Mouse (Mus musculus) heart, embryonic 12.5 days (tissue): ENCODE measurements around the gene Elfn2. TPM values are rescaled to one million over a fixed set of nuclear protein-coding genes. Genes with fewer than 3 reads are reported as not detected.

Experiments used
- ATAC-seq: fragments of 200-750 bp; cut with Nextera tagmentation; 2 replicates; pipeline ENCODE4 v1.8.0; 2017; ENCODE audit warnings: moderate TSS enrichment, moderate library complexity; ENCODE audit not compliant: insufficient number of reproducible peaks, low FRiP score
- H3K27ac ChIP-seq: fragments of 300-500 bp; sonication (generic); 2 replicates; pipeline ENCODE4 v1.5.1; 2016; ENCODE audit warnings: mild to moderate bottlenecking, moderate library complexity; ENCODE audit not compliant: poor library complexity, severe bottlenecking
- H3K27me3 ChIP-seq: fragments of 300-500 bp; sonication (generic); replicated peaks from 2 replicates; pipeline ENCODE4 v1.6.1; 2016; ENCODE audit warnings: mild to moderate bottlenecking, moderate library complexity
- H3K36me3 ChIP-seq: fragments of 300-500 bp; sonication (generic); 2 replicates; pipeline ENCODE4 v1.6.1; 2016; ENCODE audit warnings: mild to moderate bottlenecking, moderate library complexity
- H3K4me1 ChIP-seq: fragments of 300-500 bp; sonication (generic); replicated peaks from 2 replicates; pipeline ENCODE4 v1.6.1; 2016; ENCODE audit warnings: mild to moderate bottlenecking
- H3K4me2 ChIP-seq: fragments of 300-500 bp; sonication (generic); 2 replicates; pipeline ENCODE4 v1.6.1; 2016; ENCODE audit warnings: mild to moderate bottlenecking, moderate library complexity
- H3K4me3 ChIP-seq: fragments of 300-500 bp; sonication (generic); 2 replicates; pipeline ENCODE4 v1.5.1; 2016; ENCODE audit warnings: mild to moderate bottlenecking
- H3K9ac ChIP-seq: fragments of 300-500 bp; sonication (generic); 2 replicates; pipeline ENCODE4 v1.6.1; 2016; ENCODE audit warnings: mild to moderate bottlenecking, moderate library complexity
- H3K9me3 ChIP-seq: fragments of 300-500 bp; sonication (generic); replicated peaks from 2 replicates; pipeline ENCODE4 v1.6.1; 2016; ENCODE audit warnings: mild to moderate bottlenecking, moderate library complexity
- WGBS: fragments of 180-500 bp; shearing (Covaris S2); methylation state at CpG from one replicate; pipeline ENCODE4 v1.1.7; 2016; 5-methylcytosine and 5-hydroxymethylcytosine counted together
- polyA plus RNA-seq: library from polyadenylated mRNA; unstranded; fragments of >200 nt; fragmentation: Nextera tagmentation; extraction: Ambion mirVana; gene quantifications from 2 replicates; pipeline ENCODE4 v1.2.1, GENCODE M21; 2016

Gene Elfn2
- polyA plus RNA-seq, 1 experiment from 2014 or later: not detected

- no peak for ATAC-seq
These were observed 13.7 kb downstream of the Elfn2 start for GRCm38 (mm10) chr15:78704824-78705223.

GRCm38 (mm10) chr15:78704007-78704406, 14.6 kb downstream of the Elfn2 start:
- Histone ChIP-seq H3K36me3 (no peaks in the 10 kb centered on the region), H3K9ac (no peak overlapping the region), H3K4me3 (no peak overlapping the region), H3K27ac (no peak overlapping the region), H3K4me1 (peaks cover 3% of the 10 kb centered on the region; the same call in 1 of the 2 replicates), H3K27me3 (peaks cover 41% of the 10 kb centered on the region), H3K4me2 (no peak overlapping the region), H3K9me3 (no peaks in the 10 kb centered on the region)
- WGBS: 83% methylated on average over 3 of the region's 3 CpGs
- no peak for ATAC-seq

More at GRCm38 (mm10) chr15:78704824-78705223, 13.7 kb downstream of the Elfn2 start:
- Histone ChIP-seq H3K36me3 (no peaks in the 10 kb centered on the region), H3K4me1 (peaks cover 3% of the 10 kb centered on the region; the same call in 1 of the 2 replicates), H3K4me2 (no peak overlapping the region), H3K9ac (no peak overlapping the region), H3K27ac (no peak overlapping the region), H3K27me3 (peaks cover 43% of the 10 kb centered on the region), H3K4me3 (no peak overlapping the region), H3K9me3 (no peaks in the 10 kb centered on the region)
- WGBS: 63% methylated on average over 4 of the region's 4 CpGs

- Histone ChIP-seq H3K36me3 (no peaks in the 10 kb centered on the region), H3K4me2 (no peak overlapping the region), H3K27ac (no peak overlapping the region), H3K4me3 (no peak overlapping the region), H3K4me1 (peaks cover 3% of the 10 kb centered on the region; the same call in 1 of the 2 replicates), H3K9ac (no peak overlapping the region), H3K27me3 (peaks cover 54% of the 10 kb centered on the region), H3K9me3 (no peaks in the 10 kb centered on the region)
- WGBS: 64% methylated on average over 2 of the region's 2 CpGs
- ATAC-seq: no peak
These were observed 18.2 kb downstream of the Elfn2 start for GRCm38 (mm10) chr15:78700420-78700819.

- ATAC-seq: no peak
- H3K9me3 ChIP-seq: no peaks in the 10 kb centered on the region
- no peak overlapping the region for H3K4me3 ChIP-seq
- H3K4me2 ChIP-seq: no peak overlapping the region
- 55% methylated on average over 3 of the region's 3 CpGs for WGBS
- no peak overlapping the region for H3K27ac ChIP-seq
- no peaks in the 10 kb centered on the region for H3K36me3 ChIP-seq
- H3K9ac ChIP-seq: no peak overlapping the region
- peaks cover 3% of the 10 kb centered on the region; the same call in 1 of the 2 replicates for H3K4me1 ChIP-seq
- peaks cover 52% of the 10 kb centered on the region for H3K27me3 ChIP-seq
These were observed 19.1 kb downstream of the Elfn2 start for GRCm38 (mm10) chr15:78699513-78699912.

GRCm38 (mm10) chr15:78698491-78699135, 20.0 kb downstream of the Elfn2 start:
- no peak overlapping the region for H3K9ac ChIP-seq
- H3K36me3 ChIP-seq: no peaks in the 10 kb centered on the region
- no peak for ATAC-seq
- no peak overlapping the region for H3K4me3 ChIP-seq
- no peak overlapping the region for H3K27ac ChIP-seq
- WGBS: 74% methylated on average over 13 of the region's 13 CpGs
- H3K27me3 ChIP-seq: peaks cover 58% of the 10 kb centered on the region
- peaks cover 3% of the 10 kb centered on the region; the same call in 1 of the 2 replicates for H3K4me1 ChIP-seq
- no peak overlapping the region for H3K4me2 ChIP-seq
- no peaks in the 10 kb centered on the region for H3K9me3 ChIP-seq

GRCm38 (mm10) chr15:78698084-78698483, 20.5 kb downstream of the Elfn2 start:
- WGBS: 49% methylated on average over 5 of the region's 5 CpGs
- H3K4me1 ChIP-seq: no peaks in the 10 kb centered on the region
- no peak overlapping the region for H3K4me3 ChIP-seq
- H3K27me3 ChIP-seq: peaks cover 63% of the 10 kb centered on the region
- no peaks in the 10 kb centered on the region for H3K9me3 ChIP-seq
- H3K9ac ChIP-seq: no peak overlapping the region
- H3K4me2 ChIP-seq: no peak overlapping the region
- no peaks in the 10 kb centered on the region for H3K36me3 ChIP-seq
- no peak for ATAC-seq
- H3K27ac ChIP-seq: no peak overlapping the region

- Histone ChIP-seq H3K4me2 (no peak overlapping the region), H3K36me3 (no peaks in the 10 kb centered on the region), H3K27ac (no peak overlapping the region), H3K27me3 (peaks cover 82% of the 10 kb centered on the region), H3K4me3 (no peak overlapping the region), H3K9me3 (no peaks in the 10 kb centered on the region), H3K4me1 (no peaks in the 10 kb centered on the region), H3K9ac (no peak overlapping the region)
- no peak for ATAC-seq
- WGBS: 15% methylated on average over 5 of the region's 5 CpGs
These were observed 22.8 kb downstream of the Elfn2 start for GRCm38 (mm10) chr15:78695745-78696144.

- H3K9me3 ChIP-seq: no peaks in the 10 kb centered on the region
- WGBS: 60% methylated on average over 8 of the region's 8 CpGs
- no peak overlapping the region for H3K4me3 ChIP-seq
- no peaks in the 10 kb centered on the region for H3K36me3 ChIP-seq
- H3K27me3 ChIP-seq: peaks cover 78% of the 10 kb centered on the region
- ATAC-seq: no peak
- no peak overlapping the region for H3K4me2 ChIP-seq
- no peak overlapping the region for H3K27ac ChIP-seq
- no peak overlapping the region for H3K9ac ChIP-seq
- H3K4me1 ChIP-seq: no peaks in the 10 kb centered on the region
These were observed 26.1 kb downstream of the Elfn2 start for GRCm38 (mm10) chr15:78692505-78692904.

- WGBS: 81% methylated on average over 2 of the region's 2 CpGs
- peaks cover 69% of the 10 kb centered on the region for H3K27me3 ChIP-seq
- no peak overlapping the region for H3K9ac ChIP-seq
These were observed 27.9 kb downstream of the Elfn2 start for GRCm38 (mm10) chr15:78690716-78691115.

GRCm38 (mm10) chr15:78686910-78687309, 31.7 kb downstream of the Elfn2 start:
- Histone ChIP-seq H3K9ac (no peak overlapping the region), H3K4me1 (peaks cover 8% of the 10 kb centered on the region), H3K9me3 (no peaks in the 10 kb centered on the region), H3K36me3 (no peaks in the 10 kb centered on the region), H3K27ac (no peak overlapping the region), H3K4me3 (no peak overlapping the region), H3K27me3 (peaks cover 73% of the 10 kb centered on the region), H3K4me2 (no peak overlapping the region)
- WGBS: 65% methylated on average over 7 of the region's 7 CpGs
- no peak for ATAC-seq

More at GRCm38 (mm10) chr15:78690716-78691115, 27.9 kb downstream of the Elfn2 start:
- Histone ChIP-seq H3K9me3 (no peaks in the 10 kb centered on the region), H3K36me3 (no peaks in the 10 kb centered on the region), H3K4me1 (no peaks in the 10 kb centered on the region), H3K4me3 (no peak overlapping the region), H3K4me2 (no peak overlapping the region), H3K27ac (no peak overlapping the region)
- ATAC-seq: no peak

- H3K9me3 ChIP-seq: no peaks in the 10 kb centered on the region
- no peak overlapping the region for H3K27ac ChIP-seq
- peaks cover 74% of the 10 kb centered on the region for H3K27me3 ChIP-seq
- no peak for ATAC-seq
- H3K36me3 ChIP-seq: no peaks in the 10 kb centered on the region
- H3K4me3 ChIP-seq: no peak overlapping the region
- 2% methylated on average over 9 of the region's 9 CpGs for WGBS
- H3K4me2 ChIP-seq: no peak overlapping the region
- H3K9ac ChIP-seq: no peak overlapping the region
- H3K4me1 ChIP-seq: peaks cover 8% of the 10 kb centered on the region
These were observed 34.5 kb downstream of the Elfn2 start for GRCm38 (mm10) chr15:78684111-78684510.

GRCm38 (mm10) chr15:78683474-78683873, 35.1 kb downstream of the Elfn2 start:
- Histone ChIP-seq H3K27me3 (peaks cover 75% of the 10 kb centered on the region), H3K9ac (no peak overlapping the region), H3K27ac (no peak overlapping the region), H3K4me2 (no peak overlapping the region), H3K36me3 (no peaks in the 10 kb centered on the region), H3K9me3 (no peaks in the 10 kb centered on the region), H3K4me3 (no peak overlapping the region), H3K4me1 (peaks cover 8% of the 10 kb centered on the region)
- WGBS: 33% methylated on average over 8 of the region's 8 CpGs
- ATAC-seq: no peak
